Mouse (Mus musculus) liver, embryonic 14.5 days (tissue): ENCODE results near the gene Gpr87.

ENCODE experiments used
- CTCF ChIP-seq: IDR thresholded peaks from 2 replicates; pipeline ENCODE4 v1.5.1; 2016; ENCODE audit warnings: antibody characterized with exemption, low read depth, control low read depth
- EP300 ChIP-seq: IDR thresholded peaks from 2 replicates; pipeline ENCODE4 v1.6.1; 2016; ENCODE audit warnings: antibody characterized with exemption, low read depth

DNA sequence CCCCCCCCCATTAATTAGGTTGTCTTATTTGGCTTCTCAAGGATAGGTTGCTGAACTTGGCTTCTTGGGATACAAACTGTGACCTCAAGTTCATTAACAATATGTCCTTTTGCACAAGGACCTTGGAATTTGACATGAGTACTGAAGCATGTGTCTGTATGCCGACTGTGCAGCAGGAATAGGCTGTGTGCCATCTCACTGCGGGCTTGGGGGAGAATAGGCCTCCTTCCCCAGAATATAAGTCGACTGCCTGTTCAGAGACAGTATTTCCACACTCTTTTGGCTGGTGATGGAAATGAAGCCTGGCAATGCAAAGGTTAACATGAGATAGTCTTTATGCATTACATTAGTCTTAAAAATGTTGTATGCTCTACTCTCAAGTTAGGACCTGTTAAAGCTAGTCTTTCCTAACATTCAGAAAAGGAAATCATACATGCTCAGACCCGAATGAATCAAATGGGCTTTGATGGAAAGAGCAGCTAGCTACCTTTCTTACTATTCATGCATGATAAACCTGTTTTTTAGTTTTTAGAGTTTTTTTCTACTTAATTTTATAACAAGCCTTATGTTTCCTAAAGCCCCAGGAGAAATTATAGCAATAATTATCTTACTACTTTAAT lies 2.5 kb upstream of the Gpr87 start:
- TF ChIP-seq CTCF (no peak), EP300 (no peak)
